Mouse (Mus musculus) midbrain, embryonic 14.5 days (tissue): Measurements from ENCODE around the gene Grb10. TPM values are rescaled to one million over a fixed set of nuclear protein-coding genes. Genes with fewer than 3 reads are reported as not detected.

Source experiments
- ATAC-seq: fragments of 200-750 bp; cut with Nextera tagmentation; 2 replicates; pipeline ENCODE4 v1.8.0; 2017; ENCODE audit warnings: moderate number of reproducible peaks, moderate library complexity; ENCODE audit not compliant: low FRiP score, low TSS enrichment
- DNase-seq: peaks from one replicate; pipeline ENCODE4 v3.0.0-alpha.2; 2015
- H3K27ac ChIP-seq: fragments of 300-500 bp; sonication (generic); replicated peaks from 2 replicates; pipeline ENCODE4 v1.5.1; 2014; ENCODE audit warnings: mild to moderate bottlenecking, low read depth, low read length, moderate library complexity
- H3K27me3 ChIP-seq: fragments of 300-500 bp; sonication (generic); 2 replicates; pipeline ENCODE4 v1.6.1; 2014; ENCODE audit warnings: low read length, control low read depth, mixed read lengths; ENCODE audit not compliant: control insufficient read depth, insufficient read depth
- H3K36me3 ChIP-seq: fragments of 300-500 bp; sonication (generic); 2 replicates; pipeline ENCODE4 v1.6.1; 2014; ENCODE audit warnings: low read length, control low read depth; ENCODE audit not compliant: control insufficient read depth, insufficient read depth
- H3K4me1 ChIP-seq: fragments of 300-500 bp; sonication (generic); 2 replicates; pipeline ENCODE4 v1.6.1; 2014; ENCODE audit warnings: mild to moderate bottlenecking, antibody characterized with exemption, low read length, control low read depth; ENCODE audit not compliant: control insufficient read depth, insufficient read depth
- H3K4me2 ChIP-seq: fragments of 300-500 bp; sonication (generic); 2 replicates; pipeline ENCODE4 v1.6.1; 2014; ENCODE audit warnings: mild to moderate bottlenecking, low read length, moderate library complexity
- H3K4me3 ChIP-seq: fragments of 300-500 bp; sonication (generic); replicated peaks from 2 replicates; pipeline ENCODE4 v1.5.1; 2014; ENCODE audit warnings: low read depth, low read length
- H3K9ac ChIP-seq: fragments of 300-500 bp; sonication (generic); replicated peaks from 2 replicates; pipeline ENCODE4 v1.6.1; 2014; ENCODE audit warnings: mild to moderate bottlenecking, low read length, moderate library complexity
- H3K9me3 ChIP-seq: fragments of 300-500 bp; sonication (generic); 2 replicates; pipeline ENCODE4 v1.6.1; 2016; ENCODE audit warnings: low read length, control low read depth, mixed read lengths; ENCODE audit not compliant: control insufficient read depth
- WGBS: fragments of 180-500 bp; shearing (Covaris S2); extraction: QIAGEN DNeasy Blood & Tissue Kit; methylation state at CpG from one replicate; pipeline ENCODE4 v1.1.7; 2014; 5-methylcytosine and 5-hydroxymethylcytosine counted together
- polyA plus RNA-seq: library from polyadenylated mRNA; unstranded; fragments of >200 nt; fragmentation: Nextera tagmentation; extraction: Ambion mirVana; gene quantifications from 2 replicates; pipeline ENCODE4 v1.2.1, GENCODE M21; 2014

Grb10 gene
- polyA plus RNA-seq, 1 experiment from 2014 or later: 45.1 TPM

DNA sequence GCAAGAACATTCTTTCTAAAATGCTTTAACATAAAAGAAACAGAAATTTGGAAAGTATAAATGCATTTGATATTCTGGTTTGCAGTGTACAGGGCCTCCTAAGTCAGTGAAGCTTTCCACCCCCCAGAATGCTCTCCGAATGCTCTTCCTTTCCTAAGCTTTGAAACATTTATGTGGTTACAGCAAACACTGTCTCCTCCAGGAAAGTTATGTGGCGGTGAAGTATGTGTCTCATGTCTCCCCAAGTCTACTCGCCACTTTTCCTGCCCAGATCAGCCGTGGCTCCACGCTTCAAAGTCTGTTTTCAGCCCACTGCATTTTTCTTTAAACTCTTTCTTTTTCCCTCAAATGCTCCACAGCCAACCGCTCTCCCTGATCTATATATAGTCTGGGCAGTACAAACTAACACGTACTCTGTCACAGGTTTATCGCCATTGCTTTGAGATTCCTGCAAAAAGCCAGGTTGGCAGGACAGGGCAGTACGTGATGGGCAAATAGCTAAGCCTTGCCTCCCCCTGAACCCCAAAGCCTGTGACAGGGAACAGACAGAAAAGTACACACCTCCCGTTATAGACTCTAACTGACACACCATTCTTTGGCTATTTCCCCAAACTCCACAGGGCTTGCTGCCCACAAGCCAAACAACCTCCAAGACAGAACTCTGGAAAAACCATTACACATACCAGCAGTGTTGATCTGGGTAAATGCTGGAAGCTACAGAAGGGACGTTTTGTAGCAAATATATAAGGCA is 84.9 kb downstream of the Grb10 start:
- Histone ChIP-seq H3K27ac (no peak overlapping the region), H3K4me2 (no peak overlapping the region), H3K9ac (no peak overlapping the region), H3K36me3 (peaks cover 6% of the 10 kb centered on the region; the same call in 1 of the 2 replicates), H3K4me1 (no peaks in the 10 kb centered on the region), H3K27me3 (no peaks in the 10 kb centered on the region), H3K9me3 (no peaks in the 10 kb centered on the region), H3K4me3 (no peak overlapping the region)
- ATAC-seq (no peak), DNase-seq (no peak)
- WGBS: 89% methylated on average over 11 of the region's 11 CpGs

DNA sequence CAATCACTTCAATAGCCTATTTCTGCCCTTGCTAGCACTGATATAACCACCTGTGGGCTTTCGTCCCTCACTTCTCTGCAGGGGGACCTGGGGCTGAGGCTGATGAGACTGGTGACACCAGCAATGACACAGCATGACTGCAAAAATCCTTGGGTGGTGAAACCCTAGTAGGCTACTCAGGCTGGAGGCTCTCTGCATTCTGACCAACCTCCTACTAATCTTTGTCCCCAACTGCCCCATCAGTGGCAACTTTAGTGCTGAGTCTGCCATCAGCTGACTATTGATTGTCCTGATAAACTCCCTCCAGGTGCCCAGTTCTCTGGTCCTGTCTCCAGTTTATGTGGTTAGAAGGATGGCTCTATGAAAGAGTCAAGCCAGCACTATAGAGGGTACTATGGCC is 85.9 kb downstream of the Grb10 start:
- H3K27ac ChIP-seq: no peak overlapping the region
- 83% methylated on average over 1 of the region's 1 CpGs for WGBS

DNA sequence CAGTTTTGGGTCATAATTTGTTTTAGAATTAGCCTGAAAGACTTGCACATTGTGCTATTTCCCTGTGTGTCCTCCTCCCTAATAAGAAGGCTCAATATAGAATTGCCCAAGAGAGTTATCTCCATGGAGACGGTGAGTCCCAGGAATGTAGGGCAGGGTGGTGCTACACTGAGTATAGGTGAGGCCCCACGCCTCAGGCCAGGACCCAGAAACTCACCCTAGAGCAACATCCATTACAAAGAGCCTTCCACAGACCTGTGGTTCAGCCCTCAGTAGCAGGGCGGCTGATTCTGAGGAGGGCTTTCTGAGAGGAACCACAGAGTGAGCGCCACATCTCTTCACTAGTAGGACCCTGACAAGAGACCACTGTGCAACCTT is 89.5 kb downstream of the Grb10 start:
- H3K4me1 ChIP-seq: no peaks in the 10 kb centered on the region
- no peak overlapping the region for H3K4me2 ChIP-seq
- no peak overlapping the region for H3K27ac ChIP-seq
- H3K4me3 ChIP-seq: no peak overlapping the region
- no peak for ATAC-seq
- peaks cover 17% of the 10 kb centered on the region; the same call in 1 of the 2 replicates for H3K36me3 ChIP-seq
- no peak for DNase-seq
- no peaks in the 10 kb centered on the region for H3K27me3 ChIP-seq
- WGBS: 66% methylated on average over 4 of the region's 4 CpGs
- H3K9me3 ChIP-seq: no peaks in the 10 kb centered on the region
- no peak overlapping the region for H3K9ac ChIP-seq

More for the DNA sequence above, 85.9 kb downstream of the Grb10 start:
- DNase-seq: no peak
- peaks cover 6% of the 10 kb centered on the region; the same call in 1 of the 2 replicates for H3K36me3 ChIP-seq
- H3K4me1 ChIP-seq: no peaks in the 10 kb centered on the region
- no peaks in the 10 kb centered on the region for H3K9me3 ChIP-seq
- no peak overlapping the region for H3K4me3 ChIP-seq
- no peaks in the 10 kb centered on the region for H3K27me3 ChIP-seq
- no peak for ATAC-seq
- no peak overlapping the region for H3K4me2 ChIP-seq
- H3K9ac ChIP-seq: no peak overlapping the region

DNA sequence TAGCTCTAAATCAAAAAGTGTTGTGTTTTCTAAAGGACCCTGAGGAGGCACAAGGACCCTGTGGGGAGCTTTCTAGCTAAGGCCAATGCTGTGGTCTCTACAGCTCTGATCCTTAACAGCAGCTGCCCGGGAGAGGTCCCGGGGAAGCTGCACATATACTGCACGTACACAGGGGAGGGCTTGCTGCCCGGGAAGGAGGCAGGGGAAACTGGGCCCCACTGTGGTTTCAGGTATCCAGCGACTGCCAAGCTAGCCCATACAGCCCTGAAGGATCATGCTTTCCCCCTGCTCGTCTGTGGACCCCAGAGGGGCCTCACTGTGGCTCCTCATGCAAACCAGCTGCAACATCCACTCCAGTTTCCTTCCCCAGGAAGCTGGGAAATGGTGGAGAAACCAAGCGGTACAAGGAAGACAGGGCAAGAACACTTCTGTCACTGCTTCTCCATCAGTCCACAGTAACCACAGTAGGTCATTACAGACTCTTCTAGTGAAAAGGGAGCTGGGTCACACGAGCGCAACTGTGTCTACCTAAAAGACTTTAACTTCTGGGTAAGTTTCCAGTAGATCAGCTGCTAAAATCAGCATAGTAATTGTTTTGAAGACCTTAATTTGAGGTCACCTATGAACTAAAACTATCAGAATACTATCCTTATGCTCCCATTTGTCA is 90.0 kb downstream of the Grb10 start:
- H3K9me3 ChIP-seq: no peaks in the 10 kb centered on the region
- WGBS: 65% methylated on average over 9 of the region's 9 CpGs
- no peaks in the 10 kb centered on the region for H3K27me3 ChIP-seq
- H3K4me1 ChIP-seq: no peaks in the 10 kb centered on the region
- H3K9ac ChIP-seq: no peak overlapping the region
- H3K27ac ChIP-seq: no peak overlapping the region
- H3K36me3 ChIP-seq: peaks cover 20% of the 10 kb centered on the region; the same call in 1 of the 2 replicates
- no peak overlapping the region for H3K4me2 ChIP-seq
- DNase-seq: no peak
- no peak overlapping the region for H3K4me3 ChIP-seq
- no peak for ATAC-seq

DNA sequence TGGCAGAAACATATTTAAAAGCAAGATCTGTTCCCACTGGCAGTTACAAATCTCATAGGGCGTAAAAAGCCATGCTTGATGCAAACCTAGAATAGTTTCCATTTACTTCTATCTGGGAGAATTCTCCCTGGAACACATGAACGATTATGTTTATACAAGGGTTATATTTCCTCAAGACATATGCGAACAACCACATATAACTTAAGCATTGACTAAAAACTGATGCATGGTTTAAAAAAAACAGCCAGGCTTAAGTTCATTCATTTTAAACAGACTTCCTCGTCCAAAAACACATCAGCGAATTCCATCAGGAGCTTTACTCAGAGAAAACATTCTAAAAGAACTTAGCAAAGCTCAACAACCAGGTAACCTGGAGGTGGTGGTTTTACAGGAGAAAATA is 90.6 kb downstream of the Grb10 start:
- H3K4me2 ChIP-seq: no peak overlapping the region
- ATAC-seq: no peak
- no peak overlapping the region for H3K4me3 ChIP-seq

DNA sequence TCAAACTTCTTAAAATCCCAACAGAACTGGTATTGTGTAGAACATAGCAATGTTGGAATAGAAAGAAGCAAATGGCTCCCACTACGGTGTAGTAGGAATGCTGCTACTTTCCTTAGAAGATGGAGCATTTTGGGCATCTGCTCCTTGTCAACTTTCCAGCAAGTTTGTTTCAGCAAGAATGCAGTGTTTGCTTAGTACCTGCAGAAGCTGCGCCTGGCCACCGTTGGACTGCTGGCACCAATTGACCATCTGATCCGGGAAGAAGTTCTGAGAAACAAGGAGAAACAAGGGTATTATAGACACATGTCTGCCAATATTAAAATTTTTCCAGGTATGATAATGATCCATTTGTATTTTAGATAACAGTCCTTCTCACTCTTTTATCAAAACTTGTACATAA is 92.7 kb downstream of the Grb10 start:
- Histone ChIP-seq H3K27ac (no peak overlapping the region), H3K9ac (no peak overlapping the region), H3K27me3 (no peaks in the 10 kb centered on the region), H3K36me3 (peaks cover 14% of the 10 kb centered on the region; the same call in 1 of the 2 replicates), H3K4me2 (no peak overlapping the region), H3K4me3 (no peak overlapping the region), H3K9me3 (no peaks in the 10 kb centered on the region), H3K4me1 (no peaks in the 10 kb centered on the region)
- DNase-seq (no peak), ATAC-seq (no peak)
- WGBS: 96% methylated on average over 4 of the region's 4 CpGs

More for the DNA sequence above, 90.6 kb downstream of the Grb10 start:
- 89% methylated on average over 5 of the region's 5 CpGs for WGBS
- H3K4me1 ChIP-seq: no peaks in the 10 kb centered on the region
- peaks cover 20% of the 10 kb centered on the region; the same call in 1 of the 2 replicates for H3K36me3 ChIP-seq
- no peak overlapping the region for H3K27ac ChIP-seq
- DNase-seq: no peak
- no peaks in the 10 kb centered on the region for H3K9me3 ChIP-seq
- H3K9ac ChIP-seq: no peak overlapping the region
- H3K27me3 ChIP-seq: no peaks in the 10 kb centered on the region

DNA sequence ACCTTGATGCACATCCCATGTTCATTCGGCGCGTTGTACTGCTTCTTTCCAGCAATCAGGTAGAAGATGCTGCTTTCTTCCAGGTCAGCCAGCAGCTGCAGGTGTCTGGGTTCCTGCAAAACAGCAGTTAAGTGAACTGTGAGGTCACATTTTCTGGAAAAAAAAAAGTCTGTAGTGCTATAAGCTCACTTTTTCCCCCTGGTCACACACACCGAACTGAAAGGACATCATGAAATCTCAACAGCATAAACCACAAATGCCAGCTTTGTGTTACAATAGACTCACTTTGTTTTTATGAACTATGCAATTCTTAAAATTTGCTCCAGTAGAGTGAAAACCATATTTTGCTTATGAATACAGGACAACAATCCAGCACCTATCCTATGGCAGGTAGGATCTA is 93.7 kb downstream of the Grb10 start:
- no peak overlapping the region for H3K4me2 ChIP-seq
- no peak overlapping the region for H3K4me3 ChIP-seq
- no peak for DNase-seq
- 98% methylated on average over 4 of the region's 4 CpGs for WGBS
- no peaks in the 10 kb centered on the region for H3K27me3 ChIP-seq
- no peaks in the 10 kb centered on the region for H3K4me1 ChIP-seq
- H3K27ac ChIP-seq: no peak overlapping the region
- no peak for ATAC-seq
- H3K9ac ChIP-seq: no peak overlapping the region
- H3K36me3 ChIP-seq: peaks cover 14% of the 10 kb centered on the region; the same call in 1 of the 2 replicates
- no peaks in the 10 kb centered on the region for H3K9me3 ChIP-seq

DNA sequence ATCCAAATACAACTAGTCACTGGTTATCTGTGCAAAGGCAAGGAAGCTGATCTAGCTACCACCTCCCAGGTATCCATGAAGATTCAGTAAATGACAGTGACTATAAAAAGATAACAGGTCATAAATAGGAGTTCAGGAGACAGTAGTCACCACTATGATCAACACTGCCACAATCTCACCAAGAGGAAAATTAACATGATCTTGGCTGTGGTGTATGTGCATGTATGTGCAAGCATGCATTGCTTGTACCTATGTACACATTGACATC is 94.5 kb downstream of the Grb10 start:
- no peaks in the 10 kb centered on the region for H3K9me3 ChIP-seq
- DNase-seq: no peak

More for the DNA sequence above, 94.5 kb downstream of the Grb10 start:
- H3K4me3 ChIP-seq: no peak overlapping the region
- no peak overlapping the region for H3K27ac ChIP-seq
- H3K4me2 ChIP-seq: no peak overlapping the region
- H3K27me3 ChIP-seq: no peaks in the 10 kb centered on the region
- no peaks in the 10 kb centered on the region for H3K4me1 ChIP-seq
- no peak overlapping the region for H3K9ac ChIP-seq
- no peak for ATAC-seq
- peaks cover 14% of the 10 kb centered on the region; the same call in 1 of the 2 replicates for H3K36me3 ChIP-seq
